Mouse (Mus musculus) spleen, adult 18-20 months (tissue): Measurements from ENCODE around the gene Mepe.

Source experiments
- DNase-seq, 2 experiments: peaks; one replicate each; pipeline ENCODE4 v3.0.0; 2022; ENCODE audit warnings: mixed read lengths in 2 of 2

The Mepe gene

GRCm38 (mm10) chr5:104325029-104325428 lies at the start of gene Mepe:
TSS of gene Mepe (plus strand) at chr5:104325329.
- no peak for DNase-seq

- DNase-seq: no peak
Observed at GRCm38 (mm10) chr5:104294201-104294600, 30.9 kb upstream of the Mepe start.

- DNase-seq: no peak
Observed at GRCm38 (mm10) chr5:104298994-104299393, 26.1 kb upstream of the Mepe start, which contains the start of gene Ibsp. TSS of gene Ibsp (plus strand) at chr5:104299171.

DNA sequence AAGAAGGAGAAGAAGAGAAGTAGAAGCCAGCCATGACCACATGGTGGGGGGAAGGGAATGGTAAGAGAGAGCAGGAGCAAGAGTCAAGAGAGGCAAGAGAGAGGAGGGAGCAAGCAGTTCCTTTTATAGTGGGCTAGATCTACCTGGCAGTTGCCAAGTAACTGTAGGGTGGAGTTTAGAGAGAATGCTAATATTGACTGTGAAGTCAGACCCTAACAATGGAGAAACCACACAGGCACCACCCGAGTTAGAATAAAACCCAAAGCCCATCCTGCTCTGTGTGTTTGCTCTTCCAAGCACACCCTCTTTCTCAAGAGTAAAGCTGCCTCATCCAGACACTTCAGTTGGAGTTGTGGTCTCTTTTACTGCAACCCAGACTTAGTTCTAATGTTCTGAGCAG lies 11.1 kb upstream of the Mepe start:
- no peak for DNase-seq

DNA sequence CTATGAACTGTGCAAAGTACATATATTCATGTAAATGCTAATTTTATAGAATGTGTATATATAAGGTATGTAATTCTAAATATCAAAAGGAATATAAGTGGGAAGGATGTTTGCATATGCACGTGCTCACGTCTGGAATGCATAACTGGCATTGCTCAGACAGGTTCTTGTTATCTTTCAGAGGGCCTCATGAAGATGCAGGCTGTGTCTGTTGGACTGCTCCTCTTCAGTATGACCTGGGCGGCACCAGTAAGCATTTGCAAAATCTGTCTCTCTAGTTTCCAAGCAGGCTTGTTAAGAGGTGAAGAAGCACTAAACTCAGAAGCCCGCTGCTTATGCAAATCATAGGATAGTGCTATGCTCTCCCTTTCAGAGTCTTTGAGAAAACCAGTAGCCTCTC lies 1.8 kb downstream of the Mepe start:
- no peak for DNase-seq

DNA sequence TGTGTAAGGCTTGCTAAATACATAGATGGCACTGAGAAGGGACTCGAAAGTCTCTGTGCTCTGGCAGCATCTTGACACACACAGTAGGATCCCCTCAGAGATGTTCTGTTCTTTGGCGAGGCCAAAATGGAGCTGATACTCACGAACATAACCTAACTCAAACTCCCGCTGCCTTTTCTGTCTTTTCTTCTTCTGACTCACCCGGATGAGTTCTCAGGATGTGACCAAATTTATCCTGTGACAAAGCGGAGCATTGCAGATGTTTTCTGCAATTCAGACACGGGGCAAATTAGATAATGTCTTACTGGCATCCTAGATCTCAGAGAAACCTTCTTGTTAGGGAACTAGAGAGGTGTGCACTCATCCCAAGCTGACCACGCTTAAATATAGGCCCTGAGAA lies 2.3 kb downstream of the Mepe start:
- DNase-seq: no peak

GRCm38 (mm10) chr5:104327876-104328275 lies 2.7 kb downstream of the Mepe start:
- no peak for DNase-seq

DNA sequence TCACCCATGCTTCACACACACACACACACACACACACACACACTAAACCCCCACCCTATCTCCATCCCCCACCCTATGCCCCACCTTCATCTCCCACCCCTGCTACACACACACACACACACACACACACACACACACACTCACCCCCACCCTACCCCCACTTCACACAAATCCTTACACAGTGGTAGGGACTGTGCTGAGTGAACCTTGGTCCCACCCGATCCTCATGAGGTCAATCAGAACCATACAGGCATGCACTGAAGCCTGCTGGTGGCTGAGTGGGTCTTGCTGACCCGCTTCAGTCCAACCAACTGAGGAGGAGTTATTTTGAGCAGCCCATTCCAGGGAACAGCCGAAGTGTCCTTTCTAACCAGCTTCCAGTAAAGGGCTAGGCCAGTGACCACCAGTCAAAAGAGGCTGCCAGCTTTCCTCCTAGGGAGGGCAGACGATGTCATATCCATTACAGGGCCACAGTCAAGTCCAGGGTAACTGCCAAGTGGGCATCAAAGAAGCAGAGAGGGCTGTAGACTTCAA lies 3.3 kb downstream of the Mepe start:
- DNase-seq: no peak

DNA sequence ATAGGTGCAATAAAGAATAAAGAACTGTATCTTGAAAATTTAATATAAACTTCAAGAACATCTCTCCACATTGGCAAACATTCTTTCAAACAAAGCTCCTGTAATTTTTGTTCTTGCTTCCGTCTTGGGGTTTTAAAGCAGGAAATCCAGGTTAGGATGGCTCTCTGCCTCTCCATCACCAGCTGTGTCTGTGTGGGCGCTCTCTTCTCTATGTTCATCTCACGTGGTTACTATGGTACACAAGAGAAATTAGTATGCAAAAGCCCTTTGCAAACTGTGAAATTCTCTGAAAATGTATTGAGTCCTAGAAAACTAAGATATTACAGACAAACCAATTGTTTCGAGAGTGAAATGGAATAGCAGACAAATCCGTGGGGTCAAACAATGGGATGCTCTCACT lies 4.3 kb downstream of the Mepe start:
- no peak for DNase-seq

DNA sequence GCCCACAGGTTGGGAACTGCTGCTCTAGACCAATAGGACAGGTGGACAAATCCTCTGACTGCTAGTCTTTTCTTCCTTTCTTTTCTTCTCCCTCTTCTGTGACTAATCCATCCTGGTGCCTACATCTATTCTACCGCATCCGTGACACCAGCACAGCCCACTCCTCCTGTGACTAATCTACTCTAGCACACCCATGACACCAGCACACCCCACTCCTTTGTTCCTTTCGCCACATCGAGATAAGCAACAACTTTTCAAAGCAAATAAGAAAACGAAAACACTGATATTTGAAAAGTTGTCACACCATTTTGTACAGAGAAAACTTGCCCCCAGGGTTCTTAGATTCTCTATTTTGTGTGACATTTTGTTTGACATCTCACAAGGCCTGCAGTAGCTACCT lies 5.0 kb downstream of the Mepe start:
- DNase-seq: no peak

DNA sequence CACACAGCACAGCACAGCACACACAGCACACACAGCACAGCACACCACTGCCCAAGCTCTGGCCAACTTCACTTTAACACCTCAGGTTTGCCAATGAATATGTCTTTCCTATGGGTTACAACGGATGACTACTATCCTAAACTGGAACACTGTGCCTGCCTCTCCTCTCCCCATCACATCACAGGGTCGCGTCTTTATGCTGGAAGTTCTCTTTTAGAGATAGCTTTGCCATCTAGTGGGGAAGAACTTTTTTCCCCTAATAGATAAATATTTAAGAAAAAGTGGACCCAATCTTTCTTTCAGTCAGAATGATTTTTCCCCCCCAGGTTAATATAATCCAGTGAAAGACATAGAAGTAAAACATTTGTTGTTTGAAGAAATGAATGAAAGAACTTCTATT lies 7.2 kb downstream of the Mepe start:
- no peak for DNase-seq

- no peak for DNase-seq
Observed at GRCm38 (mm10) chr5:104333231-104333640, 8.1 kb downstream of the Mepe start.

GRCm38 (mm10) chr5:104333643-104334042 lies 8.5 kb downstream of the Mepe start:
- no peak for DNase-seq

DNA sequence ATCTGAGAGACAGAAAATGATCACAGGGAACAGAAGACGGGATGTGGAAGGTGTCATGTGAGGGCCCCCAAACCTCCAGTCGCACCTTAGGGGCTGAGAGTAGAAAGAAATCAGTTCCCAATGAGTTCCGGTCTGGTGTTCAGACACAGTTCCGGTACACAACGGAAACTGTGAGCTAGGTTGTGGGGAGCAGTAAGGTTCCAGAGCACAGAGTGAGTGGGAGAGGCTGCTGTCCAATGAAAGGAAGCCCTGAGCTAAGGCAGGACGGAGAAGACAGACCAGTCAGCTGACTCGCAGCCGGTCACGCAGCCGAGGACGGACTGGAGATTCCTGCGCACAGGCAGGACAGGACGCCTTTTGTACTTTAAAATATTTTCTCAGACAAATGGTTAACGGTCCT lies 9.4 kb downstream of the Mepe start:
- DNase-seq: no peak

DNA sequence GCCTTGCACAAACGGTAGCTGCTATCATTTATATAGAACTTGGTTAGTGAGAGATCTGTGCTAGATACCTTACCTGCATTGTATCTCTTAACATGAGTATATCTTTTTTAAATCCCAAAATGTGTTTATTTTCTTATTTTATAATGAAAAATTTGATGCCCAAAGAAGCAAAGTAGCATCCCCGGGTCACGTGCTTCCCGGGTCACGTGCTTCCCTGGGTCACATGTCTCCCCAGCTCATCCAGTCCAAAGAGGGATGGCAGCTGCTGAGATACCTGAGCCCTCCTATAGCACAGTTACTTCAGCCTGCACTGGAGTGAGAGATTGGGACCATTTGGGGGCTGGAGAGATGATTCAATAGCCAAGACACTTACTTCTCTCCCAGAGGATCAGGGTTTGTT lies 10.8 kb downstream of the Mepe start:
- no peak for DNase-seq

DNA sequence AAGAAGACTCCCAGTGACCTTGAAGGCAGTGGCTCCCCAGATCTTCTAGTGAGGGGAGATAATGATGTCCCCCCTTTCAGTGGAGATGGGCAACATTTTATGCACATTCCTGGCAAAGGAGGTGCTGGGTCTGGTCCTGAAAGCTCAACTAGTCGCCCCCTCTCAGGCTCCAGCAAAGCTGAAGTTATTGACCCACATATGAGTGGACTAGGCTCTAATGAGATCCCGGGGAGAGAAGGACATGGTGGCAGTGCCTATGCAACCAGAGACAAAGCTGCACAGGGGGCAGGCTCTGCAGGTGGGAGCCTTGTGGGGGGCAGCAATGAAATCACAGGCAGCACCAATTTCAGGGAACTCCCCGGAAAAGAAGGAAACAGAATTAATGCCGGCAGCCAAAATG lies 12.4 kb downstream of the Mepe start:
- DNase-seq: no peak

GRCm38 (mm10) chr5:104339009-104339408 lies 13.9 kb downstream of the Mepe start:
- DNase-seq: no peak

- no peak for DNase-seq
Observed at GRCm38 (mm10) chr5:104339706-104340512, 14.8 kb downstream of the Mepe start.

DNA sequence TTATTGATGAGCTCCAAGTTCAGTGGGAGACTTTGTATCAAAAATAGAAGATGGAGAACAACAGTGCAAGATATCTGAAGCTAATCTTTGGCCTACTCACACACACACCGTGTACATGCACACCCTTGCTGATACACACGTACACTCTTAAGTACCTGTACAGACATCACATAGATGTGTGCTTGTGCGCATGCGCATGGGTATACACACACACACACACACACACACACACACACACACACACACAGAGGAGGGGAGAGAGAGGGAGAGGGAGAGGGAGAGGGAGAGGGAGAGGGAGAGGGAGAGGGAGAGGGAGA lies 15.3 kb downstream of the Mepe start:
- no peak for DNase-seq

DNA sequence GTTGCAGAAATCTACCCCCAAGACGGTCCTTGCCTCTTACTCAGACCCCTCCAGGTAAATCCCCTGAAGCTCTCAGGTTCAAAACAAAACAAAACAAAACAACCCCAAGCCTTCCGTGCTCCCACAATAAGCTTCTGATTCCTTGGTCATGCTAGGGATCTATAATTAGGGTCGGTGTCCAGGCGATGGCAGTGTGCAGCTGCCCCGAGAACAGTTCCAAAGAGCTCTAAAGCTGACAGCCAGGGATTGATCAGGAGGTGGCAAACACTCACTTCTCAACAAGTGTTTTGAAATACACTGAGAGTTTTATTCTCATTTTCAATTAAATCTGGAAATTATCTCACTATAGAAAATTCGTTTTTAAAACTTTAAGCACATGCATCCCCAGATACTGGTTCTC lies 17.8 kb downstream of the Mepe start:
- no peak for DNase-seq

DNA sequence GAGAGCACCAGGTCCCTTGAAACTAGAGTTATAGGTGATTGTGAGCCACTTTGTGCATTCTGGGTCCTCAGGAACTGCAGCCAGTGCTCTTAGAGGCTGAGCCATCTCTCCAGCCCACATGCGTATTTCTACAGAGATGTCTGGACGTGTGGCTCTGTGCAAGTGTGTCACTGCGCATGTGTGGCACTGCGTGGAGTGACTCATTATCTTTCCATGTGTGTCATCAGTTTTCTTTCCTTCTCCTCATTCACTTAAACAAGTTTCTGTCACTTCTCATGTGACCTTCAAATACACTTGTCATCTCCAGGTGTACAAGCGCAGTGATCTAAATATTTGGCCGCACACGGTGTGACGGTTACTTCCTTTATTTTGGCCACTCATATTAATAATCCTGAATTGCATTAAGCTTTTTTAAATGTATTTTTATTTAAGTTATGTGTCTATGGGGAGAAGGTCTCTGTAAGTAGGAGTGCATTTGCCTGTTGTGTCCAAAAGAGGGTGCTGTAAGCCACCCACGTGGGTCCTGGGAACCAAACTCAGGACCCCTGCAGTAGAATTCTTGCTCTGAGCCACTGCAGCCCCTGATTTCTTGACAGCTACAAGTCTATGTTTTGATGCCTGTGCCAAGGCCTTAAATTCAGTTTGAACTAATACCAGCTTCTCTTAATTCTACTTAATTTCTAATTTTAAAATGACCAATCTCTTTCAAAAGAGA lies 19.6 kb downstream of the Mepe start:
- no peak for DNase-seq

DNA sequence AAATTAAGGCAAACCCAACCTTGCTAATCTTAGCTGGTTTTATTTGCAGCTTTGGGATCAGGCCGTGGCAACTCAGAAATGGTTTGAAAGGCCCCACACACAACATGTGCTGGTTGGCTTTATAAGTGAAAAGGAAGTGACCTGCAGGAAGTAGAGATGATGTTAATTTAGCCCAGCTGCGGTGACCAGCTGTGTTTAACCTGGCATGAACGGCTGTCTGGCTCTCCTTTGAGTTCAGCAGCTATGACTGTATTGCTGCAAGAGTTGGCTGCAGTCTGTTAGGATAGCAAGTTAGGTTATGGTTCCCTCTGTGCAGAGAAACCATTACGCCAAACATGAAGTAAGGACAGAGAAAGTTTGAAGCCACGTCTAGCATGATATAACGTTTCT lies 20.1 kb downstream of the Mepe start:
- DNase-seq: no peak

DNA sequence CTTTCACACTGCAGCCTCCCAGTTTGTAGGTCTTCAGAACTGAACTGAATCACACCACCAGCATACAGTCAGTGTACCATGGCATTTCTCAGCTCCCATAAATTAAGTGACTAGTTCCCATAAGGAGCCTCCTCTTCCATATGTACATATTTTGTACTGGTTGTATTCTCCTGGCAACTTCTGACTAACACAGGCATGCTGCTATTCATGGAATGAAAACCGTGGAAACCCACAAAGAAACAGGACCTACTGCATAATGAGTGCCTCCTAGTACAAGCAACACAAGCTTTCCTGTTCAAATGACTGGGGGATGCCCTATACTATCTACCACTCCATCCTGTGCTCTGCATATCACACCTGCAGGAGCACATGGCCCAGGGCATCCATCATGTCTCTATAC lies 25.9 kb downstream of the Mepe start:
- no peak for DNase-seq

- DNase-seq: no peak
Observed at GRCm38 (mm10) chr5:104351874-104352273, 26.7 kb downstream of the Mepe start.
